Mouse (Mus musculus) CD4-positive, CD25-positive, alpha-beta regulatory T cell (primary cell): ENCODE data around the gene Atp5g3. TPM values are rescaled to one million over a fixed set of nuclear protein-coding genes. Genes with fewer than 3 reads are reported as not detected.

ENCODE experiments used
- polyA plus RNA-seq: library from polyadenylated mRNA; unstranded; fragments of 100-300 nt; shearing (Covaris generic); gene quantifications from one replicate; pipeline ENCODE4 v1.2.1, GENCODE M21; 2017

Atp5g3 gene
- 612 TPM for polyA plus RNA-seq

DNA sequence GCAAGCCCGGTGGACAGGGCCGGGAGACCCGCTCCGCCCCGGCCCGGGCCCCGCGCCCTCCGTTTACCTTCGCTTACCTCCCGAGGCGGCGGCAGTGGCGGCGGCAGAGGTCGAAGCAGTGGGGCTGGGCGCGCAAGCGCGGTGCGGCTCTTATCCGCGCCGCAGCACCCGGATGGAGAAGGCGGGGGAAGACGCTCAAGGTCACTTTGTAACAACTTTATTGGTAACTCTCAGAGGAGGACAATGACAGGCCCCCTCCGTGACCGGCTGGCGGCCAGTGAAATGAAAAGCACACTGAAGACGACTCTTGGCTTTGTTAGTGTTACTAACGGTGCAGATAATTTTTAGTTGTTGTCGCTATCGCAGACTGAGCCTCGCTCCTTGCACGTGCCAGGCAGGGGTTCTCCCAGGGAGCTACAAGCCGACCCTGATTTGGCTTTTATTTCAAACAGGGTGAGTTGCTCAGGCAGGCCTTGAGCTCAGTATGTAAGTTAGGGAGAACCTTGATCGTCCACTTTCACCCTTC, at the start of gene Atp5g3:
Gene Atp5g3, minus strand, starts transcription at position 152 of the 526 bp plus-strand sequence.

DNA sequence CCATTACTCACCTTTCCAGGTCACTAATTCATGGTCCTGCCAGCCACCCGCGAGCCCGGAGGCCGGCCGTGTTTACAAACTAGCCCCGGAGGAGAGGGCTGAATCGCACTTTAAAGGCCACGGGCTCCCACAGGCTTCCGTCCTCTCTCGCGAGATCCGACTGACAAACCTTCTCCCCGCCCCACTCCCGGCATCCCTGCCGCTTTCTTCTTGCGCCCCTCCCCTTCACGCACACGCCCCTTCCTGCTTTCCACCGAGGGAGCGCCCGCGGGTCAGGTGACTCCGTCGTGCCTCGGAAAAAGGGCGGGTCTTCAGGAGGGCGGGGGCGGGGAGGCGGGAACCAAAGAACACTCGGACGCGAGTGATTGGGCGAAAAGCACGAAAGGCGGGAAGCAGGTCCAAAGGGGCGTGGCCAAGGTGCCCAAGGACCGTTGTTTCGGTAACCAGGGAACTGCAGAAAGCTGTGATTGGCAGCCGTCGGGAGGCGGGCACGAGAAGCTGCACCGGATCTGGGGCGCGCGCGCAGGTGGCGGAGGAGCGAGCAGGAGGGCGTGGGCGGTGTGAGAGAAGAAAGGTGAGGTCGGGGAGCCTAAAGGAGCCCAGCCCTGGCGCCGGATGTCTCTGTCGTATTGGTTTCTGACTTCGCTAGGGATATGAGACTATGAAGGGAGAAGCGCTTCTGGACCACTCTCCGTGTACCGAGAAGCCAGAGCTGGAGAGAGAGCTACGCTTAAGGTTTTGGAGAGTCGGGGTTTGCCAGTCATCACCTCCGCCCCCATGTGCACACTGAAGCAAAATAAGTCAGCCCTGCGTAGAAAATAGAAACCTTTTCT, 18.4 kb downstream of the Atp5g3 start, which contains the start of gene Atf2:
Gene Atf2, minus strand, starts transcription at position 176 of the 833 bp plus-strand sequence.

Other genes with a start within 250 kb of the Atp5g3 start
- gene Chn1, start 136.0 kb downstream of the Atp5g3 start, polyA plus RNA-seq = not detected
- 82.1 TPM for gene Atf2, start 18.7 kb downstream of the Atp5g3 start, polyA plus RNA-seq